Mouse (Mus musculus): Measurements from ENCODE around the gene Slc35b2. TPM values are rescaled to one million over a fixed set of nuclear protein-coding genes. Genes with fewer than 3 reads are reported as not detected.
A peak's percentile ranks its signal among the peaks of the same experiment; 100 is the strongest.

Gene Slc35b2
- polyA plus RNA-seq, 1 experiment from 2014 or later = 85.6 TPM

DNA sequence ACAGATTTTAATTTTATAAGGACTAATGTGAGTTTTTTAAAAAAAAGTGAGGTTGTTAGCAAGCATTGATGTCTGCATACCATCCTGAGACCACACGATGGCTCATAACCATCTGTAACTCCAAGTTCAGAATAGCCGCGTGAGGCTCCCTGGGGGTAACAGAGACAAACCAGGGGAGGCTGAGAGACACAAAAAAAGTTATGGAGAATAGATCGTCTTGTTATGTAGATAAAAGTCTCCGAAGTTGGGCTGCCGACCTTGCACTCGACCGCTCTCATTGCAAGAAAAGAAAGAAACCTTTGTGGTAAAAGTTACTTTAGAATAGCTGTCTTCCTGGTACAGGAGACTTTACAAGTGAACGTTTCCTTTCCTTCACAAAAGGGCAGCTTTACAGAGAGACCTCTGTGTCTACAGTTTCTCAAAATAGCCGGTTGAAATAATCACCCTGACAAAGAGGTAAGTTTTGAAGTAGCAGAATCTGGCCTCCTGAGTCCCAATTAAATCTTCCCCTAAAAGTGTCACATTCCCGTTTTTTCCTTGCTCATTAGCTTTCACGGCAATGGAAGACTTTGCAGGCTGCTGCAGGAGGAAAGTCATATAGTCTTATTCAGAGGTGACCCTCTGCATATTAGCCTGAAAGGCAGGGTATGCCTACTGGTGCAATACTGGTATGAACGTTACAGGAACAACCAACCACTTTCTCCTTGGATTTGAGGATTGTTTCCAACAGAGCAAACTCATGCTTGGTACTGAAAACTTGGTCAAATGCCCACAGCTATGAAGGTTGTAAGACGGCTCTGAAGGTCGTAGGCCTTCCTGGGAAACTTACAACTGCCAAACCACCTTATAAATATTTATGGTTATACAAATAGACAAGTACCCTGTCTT, 43.6 kb downstream of the Slc35b2 start:
- ATAC-seq (ENCODE audit: insufficient number of reproducible peaks, low FRiP score) = no peak
- no peak overlapping the region for H3K4me2 ChIP-seq
- no peak overlapping the region for H3K27ac ChIP-seq (ENCODE audit: poor library complexity, severe bottlenecking)
- peaks cover 5% of the 10 kb centered on the region for H3K9me3 ChIP-seq (replicated peaks)
- H3K9ac ChIP-seq = no peak overlapping the region
- no peaks in the 10 kb centered on the region for H3K36me3 ChIP-seq
- 78% methylated on average over 15 of the region's 15 CpGs for WGBS
- no peak overlapping the region for H3K4me3 ChIP-seq
- 0 out of 2 replicates have a peak, but pooled peaks cover 1% of the 10 kb centered on the region for H3K27me3 ChIP-seq (replicated peaks)
- H3K4me1 ChIP-seq (replicated peaks) = peaks cover 14% of the 10 kb centered on the region

DNA sequence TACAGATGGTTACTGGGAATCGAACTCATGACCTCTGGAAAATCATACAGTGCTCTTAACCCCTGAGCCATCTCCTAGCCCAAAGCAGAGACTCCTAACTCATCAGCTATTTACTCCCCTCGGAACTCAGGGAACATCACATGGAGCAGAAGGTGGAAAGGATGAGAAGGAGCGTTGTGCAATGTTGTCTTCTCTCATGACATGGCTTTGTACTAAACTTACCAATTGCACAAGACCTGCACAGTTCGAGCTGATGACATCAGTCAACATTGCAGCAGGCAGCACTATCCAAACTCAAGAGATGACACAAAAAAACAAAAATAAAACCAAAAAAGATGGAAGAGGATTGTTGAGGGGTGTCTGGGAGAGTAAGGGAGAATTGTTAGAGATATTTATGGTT, 44.7 kb downstream of the Slc35b2 start:
- 86% methylated on average over 4 of the region's 4 CpGs for WGBS
- no peak overlapping the region for H3K4me3 ChIP-seq
- H3K4me2 ChIP-seq = no peak overlapping the region
- H3K27ac ChIP-seq (ENCODE audit: poor library complexity, severe bottlenecking) = no peak overlapping the region
- H3K4me1 ChIP-seq (replicated peaks) = peaks cover 12% of the 10 kb centered on the region
- H3K9me3 ChIP-seq (replicated peaks) = peaks cover 5% of the 10 kb centered on the region
- no peak overlapping the region for H3K9ac ChIP-seq
- H3K36me3 ChIP-seq = no peaks in the 10 kb centered on the region
- H3K27me3 ChIP-seq (replicated peaks) = no peaks in the 10 kb centered on the region
- no peak for ATAC-seq (ENCODE audit: insufficient number of reproducible peaks, low FRiP score)

- Histone ChIP-seq H3K36me3 (no peaks in the 10 kb centered on the region), H3K27ac (ENCODE audit: poor library complexity, severe bottlenecking) (peak overlapping the region; percentile 52), H3K9ac (no peak overlapping the region), H3K4me1 (replicated peaks) (peaks cover 12% of the 10 kb centered on the region), H3K4me3 (no peak overlapping the region), H3K4me2 (peak overlapping the region; percentile 18), H3K27me3 (replicated peaks) (no peaks in the 10 kb centered on the region), H3K9me3 (replicated peaks) (peaks cover 5% of the 10 kb centered on the region)
- peak; percentile 80 for ATAC-seq (ENCODE audit: insufficient number of reproducible peaks, low FRiP score)
- WGBS = 24% methylated on average over 5 of the region's 5 CpGs
These were observed 46.6 kb downstream of the Slc35b2 start for GRCm38 (mm10) chr17:45610144-45610866.

GRCm38 (mm10) chr17:45612008-45612407, 48.3 kb downstream of the Slc35b2 start:
- Histone ChIP-seq H3K4me1 (replicated peaks) (peaks cover 12% of the 10 kb centered on the region), H3K9me3 (replicated peaks) (peaks cover 5% of the 10 kb centered on the region), H3K4me3 (no peak overlapping the region), H3K4me2 (no peak overlapping the region), H3K9ac (no peak overlapping the region), H3K36me3 (no peaks in the 10 kb centered on the region), H3K27ac (ENCODE audit: poor library complexity, severe bottlenecking) (no peak overlapping the region), H3K27me3 (replicated peaks) (no peaks in the 10 kb centered on the region)
- no peak for ATAC-seq (ENCODE audit: insufficient number of reproducible peaks, low FRiP score)
- 75% methylated on average over 8 of the region's 8 CpGs for WGBS

DNA sequence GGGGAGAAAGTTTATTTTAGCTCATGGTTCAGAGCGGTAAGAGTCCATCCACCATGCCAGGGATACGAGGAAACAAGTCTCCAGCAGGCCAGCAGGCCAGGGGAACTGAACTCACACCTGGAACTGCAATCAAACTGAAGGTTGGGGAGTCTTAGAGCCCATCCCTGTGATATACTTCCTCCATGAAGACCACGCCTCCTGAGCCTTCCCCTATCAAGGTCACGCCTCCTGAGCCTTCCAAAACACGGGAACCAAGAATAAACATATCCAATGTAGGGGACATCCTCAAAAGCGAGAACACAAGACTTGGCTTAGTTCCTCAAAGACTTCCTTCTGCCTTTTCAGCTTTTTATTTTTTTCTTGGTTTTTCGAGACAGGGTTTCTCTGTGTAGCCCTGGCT, 49.2 kb downstream of the Slc35b2 start:
- no peak overlapping the region for H3K4me2 ChIP-seq
- no peaks in the 10 kb centered on the region for H3K9me3 ChIP-seq (replicated peaks)
- H3K27me3 ChIP-seq (replicated peaks) = no peaks in the 10 kb centered on the region
- no peak for ATAC-seq (ENCODE audit: insufficient number of reproducible peaks, low FRiP score)
- no peak overlapping the region for H3K27ac ChIP-seq (ENCODE audit: poor library complexity, severe bottlenecking)
- H3K36me3 ChIP-seq = no peaks in the 10 kb centered on the region
- no peak overlapping the region for H3K4me3 ChIP-seq
- peaks cover 12% of the 10 kb centered on the region for H3K4me1 ChIP-seq (replicated peaks)
- no peak overlapping the region for H3K9ac ChIP-seq
- 88% methylated on average over 7 of the region's 7 CpGs for WGBS

DNA sequence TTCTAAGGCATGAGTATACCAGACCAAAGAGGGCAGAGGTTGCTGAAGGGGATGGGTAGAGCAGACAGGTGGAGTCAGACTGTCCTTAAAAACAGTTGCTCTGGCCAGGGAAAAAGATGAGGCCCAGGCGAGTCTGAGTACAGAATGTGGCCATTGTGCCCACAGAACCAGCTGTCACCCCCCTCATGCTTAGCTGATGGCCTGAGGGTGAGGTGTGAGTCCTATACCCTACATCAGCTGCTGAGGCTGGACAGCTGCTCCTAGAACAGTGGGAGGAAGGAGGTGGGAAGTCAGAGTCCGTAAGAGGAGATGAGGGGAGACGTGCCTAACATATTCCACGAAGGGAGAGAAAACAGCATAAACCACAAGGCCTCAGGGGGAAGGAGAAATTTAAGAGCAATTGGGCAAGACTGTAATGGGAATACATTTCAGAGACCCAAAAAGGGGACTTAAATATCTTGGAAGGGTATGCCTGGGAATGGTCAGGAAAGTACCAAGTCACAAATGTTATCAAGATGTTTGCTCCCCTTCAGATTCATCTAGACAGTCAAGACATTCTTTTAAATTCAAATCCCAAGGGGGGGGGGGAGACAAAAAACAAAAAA, 52.5 kb downstream of the Slc35b2 start:
- Histone ChIP-seq H3K9ac (no peak overlapping the region), H3K27ac (ENCODE audit: poor library complexity, severe bottlenecking) (no peak overlapping the region), H3K4me1 (replicated peaks) (peaks cover 15% of the 10 kb centered on the region), H3K4me2 (no peak overlapping the region), H3K36me3 (no peaks in the 10 kb centered on the region), H3K27me3 (replicated peaks) (no peaks in the 10 kb centered on the region), H3K9me3 (replicated peaks) (no peaks in the 10 kb centered on the region), H3K4me3 (no peak overlapping the region)
- WGBS = 50% methylated on average over 4 of the region's 4 CpGs
- no peak for ATAC-seq (ENCODE audit: insufficient number of reproducible peaks, low FRiP score)

GRCm38 (mm10) chr17:45616679-45617078, 53.0 kb downstream of the Slc35b2 start:
- Histone ChIP-seq H3K4me3 (no peak overlapping the region), H3K27ac (ENCODE audit: poor library complexity, severe bottlenecking) (no peak overlapping the region), H3K4me1 (replicated peaks) (peaks cover 15% of the 10 kb centered on the region), H3K36me3 (no peaks in the 10 kb centered on the region), H3K4me2 (no peak overlapping the region), H3K9me3 (replicated peaks) (no peaks in the 10 kb centered on the region), H3K27me3 (replicated peaks) (no peaks in the 10 kb centered on the region), H3K9ac (no peak overlapping the region)
- WGBS = 77% methylated on average over 3 of the region's 3 CpGs
- ATAC-seq (ENCODE audit: insufficient number of reproducible peaks, low FRiP score) = no peak

Other genes with a start within 250 kb of the Slc35b2 start
- gene Cdc5l, start 130.1 kb upstream of the Slc35b2 start, polyA plus RNA-seq (2016; fragmentation: Nextera tagmentation; extraction: Ambion mirVana) = 49.9 and 53.0 TPM in 2 replicates
- 0.66 and 1.1 TPM in 2 replicates for gene Spats1, start 88.5 kb upstream of the Slc35b2 start, polyA plus RNA-seq (2016; fragmentation: Nextera tagmentation; extraction: Ambion mirVana)
- gene Aars2, start 57.0 kb upstream of the Slc35b2 start, polyA plus RNA-seq (2016; fragmentation: Nextera tagmentation; extraction: Ambion mirVana) = 25.3 and 27.9 TPM in 2 replicates
- gene Tcte1, start 40.4 kb upstream of the Slc35b2 start, polyA plus RNA-seq (2016; fragmentation: Nextera tagmentation; extraction: Ambion mirVana) = 0.15 and 0.20 TPM in 2 replicates
- gene Tmem151b, start 14.2 kb upstream of the Slc35b2 start, polyA plus RNA-seq (2016; fragmentation: Nextera tagmentation; extraction: Ambion mirVana) = 1.4 and 1.6 TPM in 2 replicates
- gene Nfkbie, start 8.2 kb upstream of the Slc35b2 start, polyA plus RNA-seq (2016; fragmentation: Nextera tagmentation; extraction: Ambion mirVana) = 2.5 and 3.1 TPM in 2 replicates
- 1,306 and 1,316 TPM in 2 replicates for gene Hsp90ab1, start 9.4 kb downstream of the Slc35b2 start, polyA plus RNA-seq (2016; fragmentation: Nextera tagmentation; extraction: Ambion mirVana)
- gene Slc29a1, start 35.7 kb downstream of the Slc35b2 start, polyA plus RNA-seq (2016; fragmentation: Nextera tagmentation; extraction: Ambion mirVana) = 68.3 and 74.1 TPM in 2 replicates
- gene Mymx, start 38.2 kb downstream of the Slc35b2 start, polyA plus RNA-seq (2016; fragmentation: Nextera tagmentation; extraction: Ambion mirVana) = 0.24 and 0.92 TPM in 2 replicates
- gene Capn11, start 95.5 kb downstream of the Slc35b2 start, polyA plus RNA-seq (2016; fragmentation: Nextera tagmentation; extraction: Ambion mirVana) = 0.46 and 0.56 TPM in 2 replicates
- gene Mrpl14, start 122.4 kb downstream of the Slc35b2 start, polyA plus RNA-seq (2016; fragmentation: Nextera tagmentation; extraction: Ambion mirVana) = 128 and 129 TPM in 2 replicates
- gene Tmem63b, start 123.0 kb downstream of the Slc35b2 start, polyA plus RNA-seq (2016; fragmentation: Nextera tagmentation; extraction: Ambion mirVana) = 41.2 and 41.4 TPM in 2 replicates
- gene 1600014C23Rik, start 170.0 kb downstream of the Slc35b2 start, polyA plus RNA-seq (2016; fragmentation: Nextera tagmentation; extraction: Ambion mirVana) = 0.61 TPM in 1 of 2 replicates, not detected in the other